Mouse (Mus musculus): Measurements from ENCODE around the gene 3110018I06Rik. TPM values are rescaled to one million over a fixed set of nuclear protein-coding genes. Genes with fewer than 3 reads are reported as not detected.

Gene 3110018I06Rik
- total RNA-seq (2014; rRNA removed) (not detected in 2 replicates), polyA plus RNA-seq (2015; fragmentation: Nextera tagmentation; extraction: Ambion mirVana) (not detected in 2 replicates)

GRCm38 (mm10) chr12:107488371-107488770 lies at the start of gene 3110018I06Rik:
Gene 3110018I06Rik, plus strand, starts transcription at chr12:107488632.
- no peak within 1 kb of the TSS for H3K4me3 ChIP-seq (ENCODE audit: low read depth, low read length)
- no peak for DNase-seq
- no peak within 1 kb of the TSS for H3K4me2 ChIP-seq (ENCODE audit: low read depth)
- H3K9ac ChIP-seq = no peak within 1 kb of the TSS
- WGBS = 90% methylated on average over 6 of the region's 6 CpGs
- H3K27me3 ChIP-seq (ENCODE audit: insufficient read depth, low read length) = no peaks in the 10 kb centered on the region
- no peaks in the 10 kb centered on the region for H3K4me1 ChIP-seq (ENCODE audit: insufficient read depth)
- no peak for TF ChIP-seq CTCF (IDR thresholded peaks at IDR 0.05; ENCODE audit: low read depth)
- no peak within 1 kb of the TSS for H3K27ac ChIP-seq (ENCODE audit: low read depth, low read length)
- no peak for ATAC-seq
- 0 out of 2 replicates have a peak, but pooled peaks cover 7% of the 10 kb centered on the region for H3K9me3 ChIP-seq (ENCODE audit: low read length)
- H3K36me3 ChIP-seq (ENCODE audit: insufficient read depth) = no peaks in the 10 kb centered on the region

DNA sequence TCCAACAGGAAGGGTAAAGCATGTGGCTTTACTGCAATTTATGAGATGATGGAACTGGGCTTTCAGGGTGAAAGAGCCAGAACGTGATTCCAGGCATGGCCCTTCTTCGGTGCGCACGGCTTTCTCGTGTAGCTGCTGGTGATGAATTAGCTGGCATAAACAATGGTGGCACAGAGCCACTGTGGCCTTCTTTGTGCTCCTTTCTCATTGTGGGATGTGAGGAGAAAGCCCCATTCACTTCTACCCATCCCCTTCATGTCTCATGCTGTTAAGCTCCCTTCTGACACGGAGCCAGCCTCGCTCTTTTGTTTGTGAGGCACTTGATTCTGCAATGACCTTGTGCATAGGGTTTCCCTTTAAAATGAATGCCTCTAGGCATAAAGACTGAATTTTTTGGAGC lies 43.8 kb upstream of the 3110018I06Rik start:
- no peak overlapping the region for H3K4me3 ChIP-seq (ENCODE audit: low read depth, low read length)
- H3K4me1 ChIP-seq (ENCODE audit: insufficient read depth) = no peaks in the 10 kb centered on the region
- H3K36me3 ChIP-seq (ENCODE audit: insufficient read depth) = no peaks in the 10 kb centered on the region
- no peak overlapping the region for H3K4me2 ChIP-seq (ENCODE audit: low read depth)
- H3K9ac ChIP-seq = no peak overlapping the region
- no peak overlapping the region for H3K27ac ChIP-seq (ENCODE audit: low read depth, low read length)
- H3K27me3 ChIP-seq (ENCODE audit: insufficient read depth, low read length) = no peaks in the 10 kb centered on the region
- H3K9me3 ChIP-seq (ENCODE audit: low read length) = no peaks in the 10 kb centered on the region
- no peak for TF ChIP-seq CTCF (IDR thresholded peaks at IDR 0.05; ENCODE audit: low read depth)
- no peak for DNase-seq
- 34% methylated on average over 7 of the region's 7 CpGs for WGBS
- no peak for ATAC-seq

GRCm38 (mm10) chr12:107457835-107458234 lies 30.6 kb upstream of the 3110018I06Rik start:
- Histone ChIP-seq H3K36me3 (ENCODE audit: insufficient read depth) (no peaks in the 10 kb centered on the region), H3K4me2 (ENCODE audit: low read depth) (no peak overlapping the region)
- 86% methylated on average over 9 of the region's 9 CpGs for WGBS

GRCm38 (mm10) chr12:107464731-107465130 lies 23.7 kb upstream of the 3110018I06Rik start:
- Histone ChIP-seq H3K9ac (no peak overlapping the region), H3K27me3 (ENCODE audit: insufficient read depth, low read length) (no peaks in the 10 kb centered on the region), H3K9me3 (ENCODE audit: low read length) (no peaks in the 10 kb centered on the region), H3K4me3 (ENCODE audit: low read depth, low read length) (no peak overlapping the region), H3K27ac (ENCODE audit: low read depth, low read length) (no peak overlapping the region), H3K4me2 (ENCODE audit: low read depth) (no peak overlapping the region), H3K36me3 (ENCODE audit: insufficient read depth) (no peaks in the 10 kb centered on the region), H3K4me1 (ENCODE audit: insufficient read depth) (no peaks in the 10 kb centered on the region; the same call in 1 of the 2 replicates)
- no peak for TF ChIP-seq CTCF (IDR thresholded peaks at IDR 0.05; ENCODE audit: low read depth)
- no peak for DNase-seq
- no peak for ATAC-seq
- 29% methylated on average over 5 of the region's 5 CpGs for WGBS

More at GRCm38 (mm10) chr12:107457835-107458234, 30.6 kb upstream of the 3110018I06Rik start:
- no peak for TF ChIP-seq CTCF (IDR thresholded peaks at IDR 0.05; ENCODE audit: low read depth)
- Histone ChIP-seq H3K4me1 (ENCODE audit: insufficient read depth) (no peaks in the 10 kb centered on the region), H3K9me3 (ENCODE audit: low read length) (no peaks in the 10 kb centered on the region), H3K4me3 (ENCODE audit: low read depth, low read length) (no peak overlapping the region), H3K27ac (ENCODE audit: low read depth, low read length) (no peak overlapping the region), H3K27me3 (ENCODE audit: insufficient read depth, low read length) (no peaks in the 10 kb centered on the region), H3K9ac (no peak overlapping the region)
- ATAC-seq = no peak
- DNase-seq = no peak

GRCm38 (mm10) chr12:107476441-107477291 lies 11.8 kb upstream of the 3110018I06Rik start:
- DNase-seq = no peak
- Histone ChIP-seq H3K4me1 (ENCODE audit: insufficient read depth) (no peaks in the 10 kb centered on the region), H3K4me2 (ENCODE audit: low read depth) (no peak overlapping the region), H3K4me3 (ENCODE audit: low read depth, low read length) (no peak overlapping the region), H3K27me3 (ENCODE audit: insufficient read depth, low read length) (no peaks in the 10 kb centered on the region), H3K9me3 (ENCODE audit: low read length) (no peaks in the 10 kb centered on the region), H3K36me3 (ENCODE audit: insufficient read depth) (no peaks in the 10 kb centered on the region), H3K9ac (no peak overlapping the region), H3K27ac (ENCODE audit: low read depth, low read length) (no peak overlapping the region)
- TF ChIP-seq CTCF (IDR thresholded peaks at IDR 0.05; ENCODE audit: low read depth) = no peak
- ATAC-seq = peak; percentile 62
- 20% methylated on average over 12 of the region's 12 CpGs for WGBS

GRCm38 (mm10) chr12:107479350-107479749 lies 9.1 kb upstream of the 3110018I06Rik start:
- H3K9me3 ChIP-seq (ENCODE audit: low read length) = no peaks in the 10 kb centered on the region
- H3K9ac ChIP-seq = no peak overlapping the region
- DNase-seq = no peak
- no peaks in the 10 kb centered on the region for H3K27me3 ChIP-seq (ENCODE audit: insufficient read depth, low read length)
- no peak overlapping the region for H3K4me3 ChIP-seq (ENCODE audit: low read depth, low read length)
- WGBS = 21% methylated on average over 3 of the region's 3 CpGs
- no peak overlapping the region for H3K4me2 ChIP-seq (ENCODE audit: low read depth)
- H3K36me3 ChIP-seq (ENCODE audit: insufficient read depth) = no peaks in the 10 kb centered on the region
- no peak for ATAC-seq
- no peaks in the 10 kb centered on the region for H3K4me1 ChIP-seq (ENCODE audit: insufficient read depth)
- H3K27ac ChIP-seq (ENCODE audit: low read depth, low read length) = no peak overlapping the region
- no peak for TF ChIP-seq CTCF (IDR thresholded peaks at IDR 0.05; ENCODE audit: low read depth)

DNA sequence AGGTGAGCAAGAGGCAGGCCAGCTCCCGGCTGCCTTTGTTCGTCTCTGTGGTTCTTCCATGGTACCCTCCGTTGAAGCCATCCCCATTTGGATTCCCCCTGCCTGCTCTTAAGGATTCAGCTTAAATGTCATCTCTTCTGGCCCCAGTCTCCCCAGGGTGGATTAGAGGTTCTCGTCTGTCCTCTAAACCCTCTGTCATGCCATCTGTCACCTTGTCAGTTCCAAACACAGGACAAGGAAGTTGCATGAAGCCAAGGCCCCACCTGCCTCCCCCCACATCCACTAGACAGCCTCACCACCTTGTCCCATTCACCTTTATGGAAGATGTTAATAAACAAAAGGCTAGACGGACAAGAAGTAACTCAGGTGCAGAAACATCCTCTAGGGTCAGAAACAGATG lies 5.4 kb upstream of the 3110018I06Rik start:
- Histone ChIP-seq H3K4me2 (ENCODE audit: low read depth) (no peak overlapping the region), H3K27me3 (ENCODE audit: insufficient read depth, low read length) (no peaks in the 10 kb centered on the region), H3K27ac (ENCODE audit: low read depth, low read length) (no peak overlapping the region), H3K4me1 (ENCODE audit: insufficient read depth) (no peaks in the 10 kb centered on the region), H3K9me3 (ENCODE audit: low read length) (0 out of 2 replicates have a peak, but pooled peaks cover 7% of the 10 kb centered on the region), H3K4me3 (ENCODE audit: low read depth, low read length) (no peak overlapping the region), H3K36me3 (ENCODE audit: insufficient read depth) (no peaks in the 10 kb centered on the region), H3K9ac (no peak overlapping the region)
- DNase-seq = no peak
- no peak for ATAC-seq
- 83% methylated on average over 5 of the region's 5 CpGs for WGBS
- TF ChIP-seq CTCF (IDR thresholded peaks at IDR 0.05; ENCODE audit: low read depth) = no peak

Data from forebrain, postnatal 0 days (tissue).